Mouse (Mus musculus): Measurements from ENCODE around the gene Tyw5.

- no peak for TF ChIP-seq CTCF (IDR thresholded peaks at IDR 0.05)
- no peak for TF ChIP-seq POLR2A (IDR thresholded peaks at IDR 0.05; ENCODE audit: insufficient read depth, low read depth, low read length)
- TF ChIP-seq EP300 (IDR thresholded peaks at IDR 0.05; ENCODE audit: insufficient read depth, low read depth, low read length): no peak
Observed at GRCm38 (mm10) chr1:57376806-57377205, 30.1 kb downstream of the Tyw5 start.
